Mouse (Mus musculus) bone marrow, adult 2 months (tissue): ENCODE data around the gene Zkscan14. TPM values are rescaled to one million over a fixed set of nuclear protein-coding genes. Genes with fewer than 3 reads are reported as not detected.

ENCODE experiments used
- H3K27ac ChIP-seq: fragments of 200-500 bp; 2 replicates; pipeline ENCODE4 v1.5.1; 2012; ENCODE audit warnings: low read depth, mild to moderate bottlenecking, control low read depth, inconsistent platforms, low read length; ENCODE audit not compliant: control insufficient read depth, poor library complexity, insufficient read depth
- H3K4me1 ChIP-seq: fragments of 200-500 bp; 2 replicates; pipeline ENCODE4 v1.6.1; 2011; ENCODE audit warnings: low read length; ENCODE audit not compliant: control insufficient read depth, insufficient read depth
- H3K4me3 ChIP-seq: fragments of 200-500 bp; replicated peaks from 2 replicates; pipeline ENCODE3; 2011; ENCODE audit warnings: mild to moderate bottlenecking, low read depth, low read length, control low read depth; ENCODE audit not compliant: control insufficient read depth
- CTCF ChIP-seq: fragments of 200-500 bp; IDR thresholded peaks from 2 replicates; pipeline ENCODE4 v1.5.1; 2011; ENCODE audit warnings: low read length, control low read depth; ENCODE audit not compliant: control insufficient read depth, insufficient read depth
- POLR2A ChIP-seq: fragments of 200-500 bp; IDR thresholded peaks from 2 replicates; pipeline ENCODE4 v1.6.1; 2011; ENCODE audit warnings: low read depth, mild to moderate bottlenecking, control low read depth, low read length, borderline replicate concordance; ENCODE audit not compliant: control insufficient read depth
- WGBS: fragments of 180-500 bp; shearing (Covaris S2); methylation state at CpG from one replicate; pipeline ENCODE4 v1.1.7; 2018; 5-methylcytosine and 5-hydroxymethylcytosine counted together
- polyA plus RNA-seq: library from polyadenylated mRNA; stranded (reverse); fragments of >200 nt; gene quantifications from 2 replicates; pipeline ENCODE4 v1.2.4, GENCODE M21; 2011; ENCODE audit warnings: low replicate concordance; ENCODE audit not compliant: missing spikeins, insufficient read depth, insufficient read length

Zkscan14 gene
- polyA plus RNA-seq, 1 experiment, result 12.5 TPM

DNA sequence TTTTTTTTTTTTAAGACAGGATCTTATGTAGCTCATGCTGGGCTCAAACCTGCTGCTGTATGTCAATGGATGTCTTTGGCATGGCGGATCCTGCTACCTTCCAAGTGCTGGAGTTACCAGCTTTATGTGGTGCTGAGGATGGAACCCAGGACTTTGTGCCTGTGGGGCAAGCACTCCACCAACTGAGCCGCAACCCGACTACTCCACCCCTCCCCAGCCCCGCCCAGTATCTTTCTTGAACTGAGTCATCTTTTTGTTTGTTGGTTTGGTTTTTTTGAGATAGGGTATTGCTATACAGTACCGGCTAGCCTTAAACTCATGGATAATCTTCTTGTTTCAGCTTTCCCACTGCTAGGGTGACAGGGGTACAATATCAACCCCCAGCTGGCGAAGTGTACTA is 12.3 kb downstream of the Zkscan14 start:
- H3K27ac ChIP-seq, result no peak overlapping the region
- no peak overlapping the region for H3K4me3 ChIP-seq
- WGBS, result 74% methylated on average over 6 of the region's 6 CpGs
- TF ChIP-seq CTCF (no peak), POLR2A (no peak)
- no peaks in the 10 kb centered on the region; the same call in 1 of the 2 replicates for H3K4me1 ChIP-seq

DNA sequence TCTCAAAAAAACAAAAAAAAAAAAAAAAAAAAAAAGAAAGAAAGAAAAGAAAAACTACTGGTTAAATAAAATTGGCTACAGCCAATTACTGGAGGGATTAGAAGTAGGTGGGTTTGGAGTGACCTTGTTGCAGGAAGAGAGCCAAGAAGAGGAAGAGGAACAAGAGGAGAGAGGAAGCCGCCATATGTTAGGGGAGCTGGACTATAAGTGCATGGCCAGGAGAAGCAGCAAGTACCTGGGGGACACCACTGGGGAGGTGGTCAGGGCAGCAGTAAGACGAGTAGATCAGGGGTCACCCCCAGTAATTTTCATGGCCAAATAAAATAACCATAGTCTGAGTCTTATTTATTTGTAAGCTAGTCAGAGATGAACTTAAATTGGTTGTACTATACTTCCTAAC is 16.4 kb downstream of the Zkscan14 start:
- Histone ChIP-seq H3K4me3 (no peak overlapping the region), H3K4me1 (no peaks in the 10 kb centered on the region), H3K27ac (no peak overlapping the region)
- TF ChIP-seq POLR2A, result no peak
- no peak for TF ChIP-seq CTCF
- WGBS, result 60% methylated on average over 2 of the region's 2 CpGs

DNA sequence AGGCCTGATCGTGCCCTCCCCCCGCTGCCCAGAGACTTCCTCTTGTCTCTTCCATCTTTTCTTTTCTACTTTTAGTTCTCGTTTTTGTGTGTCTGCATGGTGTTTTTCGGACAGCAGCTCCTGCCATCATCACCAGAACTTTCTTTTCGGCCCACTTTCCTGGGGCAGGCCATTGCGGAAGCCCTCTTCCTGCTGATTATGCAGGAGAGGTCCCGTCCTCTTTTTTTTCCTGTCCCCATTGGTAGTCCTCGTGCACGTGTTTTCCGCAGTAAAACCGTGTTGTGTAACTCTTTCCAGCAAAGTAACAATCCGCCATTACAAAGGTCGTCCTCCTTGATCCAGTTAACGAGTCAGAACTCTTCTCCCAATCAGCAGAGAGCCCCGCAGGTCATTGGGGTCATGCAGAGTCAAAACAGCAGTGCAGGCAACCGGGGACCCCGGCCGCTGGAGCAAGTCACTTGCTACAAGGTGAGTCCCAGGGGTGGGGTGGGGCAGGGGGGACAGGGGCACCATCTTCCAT is 23.1 kb downstream of the Zkscan14 start:
- Histone ChIP-seq H3K4me3 (no peak overlapping the region), H3K27ac (peak overlapping the region; percentile 1; the same call in 1 of the 2 replicates), H3K4me1 (no peaks in the 10 kb centered on the region)
- TF ChIP-seq CTCF (no peak), POLR2A (no peak)
- WGBS, result 76% methylated on average over 18 of the region's 18 CpGs

DNA sequence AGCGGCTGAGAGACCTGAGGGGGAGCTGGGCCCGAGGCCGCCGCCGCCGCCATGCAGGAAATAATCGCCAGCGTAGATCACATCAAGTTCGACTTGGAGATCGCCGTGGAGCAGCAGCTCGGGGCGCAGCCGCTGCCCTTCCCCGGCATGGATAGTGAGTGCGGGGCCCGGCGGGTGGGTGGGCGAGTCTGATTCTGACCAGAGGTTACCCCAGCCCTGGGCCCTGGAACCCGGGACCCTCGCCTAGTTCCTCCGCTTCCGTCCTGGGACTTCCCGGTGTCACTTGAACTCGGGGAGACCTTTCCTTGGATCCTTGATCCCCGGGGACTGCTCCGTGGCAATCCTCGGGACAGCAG is 34.4 kb downstream of the Zkscan14 start:
- TF ChIP-seq POLR2A (no peak), CTCF (no peak)
- Histone ChIP-seq H3K27ac (peak overlapping the region; percentile 64), H3K4me1 (peaks cover 2% of the 10 kb centered on the region; the same call in 1 of the 2 replicates), H3K4me3 (peak overlapping the region; percentile 92)
- WGBS, result under 1% methylated on average over 28 of the region's 28 CpGs

DNA sequence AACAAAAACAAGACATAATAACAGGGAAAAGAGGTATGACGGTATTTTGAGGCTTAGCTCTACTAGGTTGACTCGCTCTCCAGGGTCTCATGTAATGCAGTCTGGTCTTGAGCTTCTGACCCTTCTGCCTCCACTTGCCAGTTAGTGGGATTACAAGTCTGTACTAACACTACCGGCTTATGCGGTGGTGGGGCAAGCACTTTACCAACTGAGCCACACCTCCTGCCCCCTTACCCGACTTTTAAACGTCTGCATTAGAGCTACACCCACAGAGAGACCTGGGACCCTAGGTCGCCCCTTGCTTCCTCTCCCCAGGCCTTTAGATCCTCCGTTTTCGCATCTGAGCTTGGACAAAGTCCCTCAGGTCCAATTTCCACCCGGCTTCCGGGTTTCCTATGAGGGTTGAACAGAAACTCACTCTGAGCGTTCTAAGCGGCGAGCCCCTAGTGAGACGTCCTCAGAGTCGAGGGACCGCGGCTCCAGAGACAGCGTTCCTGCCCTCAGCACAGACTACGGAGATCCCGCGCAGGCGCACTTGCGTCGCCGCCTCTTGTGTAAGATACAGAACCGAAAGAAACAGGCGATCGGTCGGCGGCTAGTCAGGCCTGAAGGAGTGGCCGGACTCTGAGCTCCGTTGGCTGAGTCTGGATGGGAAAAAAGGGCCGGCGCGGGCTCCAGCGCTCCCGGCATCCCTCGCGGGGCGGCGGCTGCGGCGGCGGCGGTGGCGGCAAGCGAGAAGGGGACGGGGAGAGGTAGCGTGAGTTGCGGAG is 34.9 kb downstream of the Zkscan14 start, which contains the start of the genes Ptcd1 and Cpsf4:
TSS of gene Ptcd1 (minus strand) at position 573 of the 770 bp plus-strand sequence.
TSS of gene Cpsf4 (plus strand) at position 678 of the 770 bp plus-strand sequence.
- Histone ChIP-seq H3K4me1 (peaks cover 2% of the 10 kb centered on the region; the same call in 1 of the 2 replicates), H3K4me3 (peak within 1 kb of the TSS; percentile 92), H3K27ac (peak within 1 kb of the TSS; percentile 83)
- TF ChIP-seq CTCF, result no peak
- TF ChIP-seq POLR2A, result peak; percentile 67; the same call in 1 of the 2 replicates
- under 1% methylated on average over 51 of the region's 51 CpGs for WGBS

DNA sequence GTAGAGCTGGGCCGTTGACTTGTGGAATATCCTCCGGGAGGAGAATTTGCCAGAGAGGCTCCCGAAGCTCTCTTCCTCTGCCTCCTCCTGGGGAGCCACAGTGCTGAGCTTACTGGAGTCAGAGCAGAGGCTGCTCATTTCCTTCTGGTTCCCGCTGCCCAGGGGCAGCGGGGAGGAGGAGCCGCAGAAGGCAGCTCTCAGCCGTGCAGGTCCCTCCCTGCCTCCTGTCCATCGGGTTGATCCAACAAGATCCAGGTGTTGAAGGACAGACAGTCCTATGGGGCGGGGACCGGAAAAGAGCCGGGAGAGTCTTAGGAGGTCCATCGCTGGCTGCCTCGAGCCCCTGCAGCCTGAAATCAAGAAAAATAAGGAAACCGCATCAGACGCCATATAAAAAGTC is 36.5 kb downstream of the Zkscan14 start:
- Histone ChIP-seq H3K4me3 (no peak overlapping the region), H3K4me1 (peaks cover 2% of the 10 kb centered on the region; the same call in 1 of the 2 replicates), H3K27ac (no peak overlapping the region)
- 93% methylated on average over 15 of the region's 15 CpGs for WGBS
- TF ChIP-seq CTCF, result no peak
- TF ChIP-seq POLR2A, result no peak

DNA sequence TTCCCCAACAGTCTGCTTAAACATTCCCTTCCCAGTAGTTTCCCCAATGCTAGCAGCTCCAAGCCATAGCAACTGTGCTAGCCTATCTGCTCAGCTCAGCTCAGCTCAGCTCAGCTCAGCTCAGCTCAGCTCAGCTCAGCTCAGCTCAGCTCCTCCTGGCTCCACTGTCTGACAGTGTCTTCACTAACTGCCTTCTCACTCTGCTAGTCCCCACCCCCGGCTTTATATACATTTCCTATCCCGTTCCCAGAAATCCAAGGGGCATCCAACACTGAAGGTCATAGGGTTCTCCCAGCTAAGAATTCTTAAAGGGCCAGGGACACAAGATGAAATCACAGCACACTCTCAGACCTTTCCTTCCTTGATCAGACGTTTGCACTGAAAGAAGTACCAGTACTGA is 37.0 kb downstream of the Zkscan14 start:
- Histone ChIP-seq H3K4me3 (no peak overlapping the region), H3K27ac (no peak overlapping the region), H3K4me1 (peaks cover 2% of the 10 kb centered on the region; the same call in 1 of the 2 replicates)
- TF ChIP-seq CTCF (no peak), POLR2A (no peak)
- 82% methylated on average over 3 of the region's 3 CpGs for WGBS

DNA sequence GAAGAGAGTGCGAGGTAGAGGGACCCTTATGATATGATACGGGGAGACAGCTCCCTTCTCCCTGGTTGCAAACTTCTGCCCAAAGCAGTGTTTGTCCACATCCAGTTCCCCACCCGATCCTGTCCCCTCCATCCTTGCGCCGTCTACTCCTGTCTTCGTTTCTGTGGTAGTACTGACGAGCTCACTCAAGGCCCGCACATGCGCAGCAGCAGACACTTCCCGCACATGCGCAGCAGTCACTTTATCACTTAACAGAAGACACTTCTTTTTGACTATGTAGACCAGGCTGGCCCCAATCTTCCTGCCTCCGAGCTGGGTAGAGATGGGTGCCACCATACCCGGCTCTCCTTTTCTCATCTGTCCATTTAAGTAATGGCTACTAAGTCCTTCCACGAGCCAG is 40.3 kb downstream of the Zkscan14 start:
- H3K4me3 ChIP-seq, result no peak overlapping the region
- no peak overlapping the region for H3K27ac ChIP-seq
- H3K4me1 ChIP-seq, result no peaks in the 10 kb centered on the region
- 93% methylated on average over 14 of the region's 14 CpGs for WGBS
- TF ChIP-seq POLR2A (no peak), CTCF (no peak)

DNA sequence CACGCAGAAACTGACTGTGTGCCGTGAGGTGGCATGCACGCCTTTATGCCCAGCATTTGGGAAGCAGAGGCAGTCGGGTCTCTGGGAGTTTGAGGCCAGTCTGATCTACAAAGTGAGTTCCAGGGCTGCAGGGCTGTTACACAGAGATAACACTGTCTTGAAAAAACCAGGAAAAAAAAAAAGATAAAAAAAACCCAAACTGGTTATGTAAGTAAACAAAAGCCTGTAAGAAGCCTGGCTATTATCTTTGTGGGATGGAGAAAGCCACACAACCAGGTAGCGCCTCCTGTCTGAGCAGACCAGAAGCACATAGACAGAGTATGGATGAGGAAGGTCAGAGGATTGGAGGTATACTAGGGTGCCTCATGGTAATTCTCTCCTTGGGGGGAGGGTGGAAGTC is 49.0 kb downstream of the Zkscan14 start:
- 77% methylated on average over 5 of the region's 5 CpGs for WGBS
- Histone ChIP-seq H3K4me3 (no peak overlapping the region), H3K27ac (no peak overlapping the region), H3K4me1 (no peaks in the 10 kb centered on the region)
- TF ChIP-seq POLR2A, result no peak
- no peak for TF ChIP-seq CTCF
